Mouse (Mus musculus) stomach, embryonic 16.5 days (tissue): Measurements from ENCODE around the gene Hoxb3. TPM values are rescaled to one million over a fixed set of nuclear protein-coding genes. Genes with fewer than 3 reads are reported as not detected.
A peak's percentile ranks its signal among the peaks of the same experiment; 100 is the strongest.

ENCODE experiments used
- ATAC-seq: fragments of 200-750 bp; cut with Nextera tagmentation; 2 replicates; pipeline ENCODE4 v1.8.0; 2017; ENCODE audit warnings: moderate number of reproducible peaks, moderate TSS enrichment; ENCODE audit not compliant: insufficient read depth, low FRiP score
- H3K27ac ChIP-seq: fragments of 300-500 bp; sonication (generic); 2 replicates; pipeline ENCODE4 v1.5.1; 2014; ENCODE audit warnings: low read length
- H3K27me3 ChIP-seq: fragments of 300-500 bp; sonication (generic); 2 replicates; pipeline ENCODE4 v1.6.1; 2014; ENCODE audit warnings: low read length, control low read depth, mixed read lengths; ENCODE audit not compliant: control insufficient read depth, insufficient read depth
- H3K36me3 ChIP-seq: fragments of 300-500 bp; sonication (generic); 2 replicates; pipeline ENCODE4 v1.6.1; 2014; ENCODE audit warnings: low read length; ENCODE audit not compliant: control insufficient read depth, insufficient read depth
- H3K4me1 ChIP-seq: fragments of 300-500 bp; sonication (generic); 2 replicates; pipeline ENCODE4 v1.6.1; 2014; ENCODE audit warnings: low read length, control low read depth, mixed read lengths; ENCODE audit not compliant: control insufficient read depth, insufficient read depth
- H3K4me2 ChIP-seq: fragments of 300-500 bp; sonication (generic); 2 replicates; pipeline ENCODE4 v1.6.1; 2014; ENCODE audit warnings: low read depth, low read length, mixed read lengths
- H3K4me3 ChIP-seq: fragments of 300-500 bp; sonication (generic); replicated peaks from 2 replicates; pipeline ENCODE4 v1.5.1; 2014; ENCODE audit warnings: mild to moderate bottlenecking, low read length
- H3K9ac ChIP-seq: fragments of 300-500 bp; sonication (generic); 2 replicates; pipeline ENCODE4 v1.6.1; 2014; ENCODE audit warnings: low read length
- H3K9me3 ChIP-seq: fragments of 300-500 bp; sonication (generic); replicated peaks from 2 replicates; pipeline ENCODE4 v1.6.1; 2016; ENCODE audit warnings: low read length, control low read depth; ENCODE audit not compliant: control insufficient read depth
- WGBS: fragments of 180-500 bp; shearing (Covaris S2); extraction: QIAGEN DNeasy Blood & Tissue Kit; methylation state at CpG from one replicate; pipeline ENCODE4 v1.1.7; 2014; 5-methylcytosine and 5-hydroxymethylcytosine counted together
- polyA plus RNA-seq: library from polyadenylated mRNA; unstranded; fragments of >200 nt; fragmentation: Nextera tagmentation; extraction: Ambion mirVana; gene quantifications from 2 replicates; pipeline ENCODE4 v1.2.1, GENCODE M21; 2015

Gene Hoxb3
- polyA plus RNA-seq, 1 experiment from 2014 or later = 0.99 TPM

DNA sequence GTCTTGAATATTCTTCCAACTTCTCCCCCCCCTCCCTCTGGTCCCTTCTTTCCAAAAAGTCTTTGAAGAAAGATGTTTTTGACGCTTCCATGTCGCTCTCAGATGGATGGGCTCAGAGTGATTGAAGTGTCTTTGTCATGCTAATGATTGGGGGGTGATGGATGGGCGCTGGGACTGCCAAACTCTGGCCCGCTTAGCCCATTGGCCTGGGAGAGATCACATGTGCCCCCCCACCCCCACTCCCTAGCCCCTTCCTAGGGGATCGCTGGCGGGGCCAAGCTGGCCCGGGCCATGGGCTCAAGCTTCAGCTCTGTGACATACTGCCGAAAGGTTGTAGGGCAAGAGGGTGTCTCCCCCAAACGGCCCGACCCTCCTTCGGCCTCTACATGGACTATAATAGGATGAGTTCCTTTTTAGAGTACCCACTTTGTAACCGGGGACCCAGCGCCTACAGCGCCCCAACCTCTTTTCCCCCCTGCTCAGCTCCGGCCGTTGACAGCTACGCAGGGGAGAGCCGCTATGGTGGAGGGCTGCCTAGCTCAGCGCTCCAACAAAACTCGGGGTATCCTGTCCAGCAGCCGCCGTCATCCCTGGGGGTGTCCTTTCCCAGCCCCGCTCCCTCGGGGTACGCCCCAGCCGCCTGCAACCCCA, 42.4 kb downstream of the Hoxb3 start, which contains the start of gene Hoxb1:
Gene Hoxb1 (plus strand): TSS at position 312 of the 651 bp plus-strand sequence.
- Histone ChIP-seq H3K9ac (peak within 1 kb of the TSS; percentile 9; the same call in 1 of the 2 replicates), H3K27ac (no peak within 1 kb of the TSS), H3K9me3 (no peaks in the 10 kb centered on the region), H3K4me3 (peak within 1 kb of the TSS; percentile 22), H3K27me3 (peaks cover 28% of the 10 kb centered on the region; the same call in 1 of the 2 replicates), H3K4me1 (0 out of 2 replicates have a peak, but pooled peaks cover 5% of the 10 kb centered on the region), H3K36me3 (no peaks in the 10 kb centered on the region), H3K4me2 (peak within 1 kb of the TSS; percentile 10)
- no peak for ATAC-seq
- 28% methylated on average over 26 of the region's 26 CpGs for WGBS

GRCm38 (mm10) chr11:96366092-96367041, 43.2 kb downstream of the Hoxb3 start:
- Histone ChIP-seq H3K9me3 (no peaks in the 10 kb centered on the region), H3K27me3 (peaks cover 28% of the 10 kb centered on the region; the same call in 1 of the 2 replicates), H3K27ac (no peak overlapping the region), H3K4me2 (peak overlapping the region; percentile 10), H3K4me3 (peak overlapping the region; percentile 22), H3K36me3 (no peaks in the 10 kb centered on the region), H3K9ac (peak overlapping the region; percentile 9; the same call in 1 of the 2 replicates), H3K4me1 (0 out of 2 replicates have a peak, but pooled peaks cover 5% of the 10 kb centered on the region)
- 12% methylated on average over 47 of the region's 47 CpGs for WGBS
- peak; percentile 44; the same call in 1 of the 2 replicates for ATAC-seq

- Histone ChIP-seq H3K27ac (no peak overlapping the region), H3K4me3 (no peak overlapping the region), H3K4me2 (0 out of 2 replicates have a peak overlapping the region, but pooled peaks have one; percentile 10), H3K9ac (no peak overlapping the region), H3K27me3 (peaks cover 28% of the 10 kb centered on the region; the same call in 1 of the 2 replicates), H3K36me3 (no peaks in the 10 kb centered on the region), H3K4me1 (0 out of 2 replicates have a peak, but pooled peaks cover 5% of the 10 kb centered on the region), H3K9me3 (no peaks in the 10 kb centered on the region)
- ATAC-seq = no peak
- 62% methylated on average over 6 of the region's 6 CpGs for WGBS
Observed at GRCm38 (mm10) chr11:96367141-96367540, 44.0 kb downstream of the Hoxb3 start.

GRCm38 (mm10) chr11:96368686-96369085, 45.6 kb downstream of the Hoxb3 start:
- H3K4me3 ChIP-seq = no peak overlapping the region
- peaks cover 22% of the 10 kb centered on the region; the same call in 1 of the 2 replicates for H3K27me3 ChIP-seq
- H3K36me3 ChIP-seq = no peaks in the 10 kb centered on the region
- WGBS = 45% methylated on average over 5 of the region's 5 CpGs
- no peaks in the 10 kb centered on the region for H3K9me3 ChIP-seq
- ATAC-seq = no peak
- no peak overlapping the region for H3K4me2 ChIP-seq
- peaks cover 10% of the 10 kb centered on the region for H3K4me1 ChIP-seq
- no peak overlapping the region for H3K27ac ChIP-seq
- H3K9ac ChIP-seq = no peak overlapping the region

- Histone ChIP-seq H3K27ac (no peak overlapping the region), H3K4me3 (no peak overlapping the region), H3K4me1 (peaks cover 10% of the 10 kb centered on the region), H3K36me3 (no peaks in the 10 kb centered on the region), H3K27me3 (peaks cover 23% of the 10 kb centered on the region; the same call in 1 of the 2 replicates), H3K4me2 (no peak overlapping the region), H3K9ac (no peak overlapping the region), H3K9me3 (no peaks in the 10 kb centered on the region)
- WGBS = 51% methylated on average over 7 of the region's 7 CpGs
- no peak for ATAC-seq
Observed at GRCm38 (mm10) chr11:96369140-96369539, 46.0 kb downstream of the Hoxb3 start.

- no peak overlapping the region for H3K4me2 ChIP-seq
- no peak overlapping the region for H3K4me3 ChIP-seq
- H3K4me1 ChIP-seq = peaks cover 5% of the 10 kb centered on the region
- 53% methylated on average over 3 of the region's 3 CpGs for WGBS
- H3K27me3 ChIP-seq = peaks cover 18% of the 10 kb centered on the region; the same call in 1 of the 2 replicates
- no peak overlapping the region for H3K9ac ChIP-seq
- no peak for ATAC-seq
- H3K36me3 ChIP-seq = no peaks in the 10 kb centered on the region
- no peaks in the 10 kb centered on the region for H3K9me3 ChIP-seq
- H3K27ac ChIP-seq = no peak overlapping the region
Observed at GRCm38 (mm10) chr11:96371726-96372125, 48.6 kb downstream of the Hoxb3 start.

DNA sequence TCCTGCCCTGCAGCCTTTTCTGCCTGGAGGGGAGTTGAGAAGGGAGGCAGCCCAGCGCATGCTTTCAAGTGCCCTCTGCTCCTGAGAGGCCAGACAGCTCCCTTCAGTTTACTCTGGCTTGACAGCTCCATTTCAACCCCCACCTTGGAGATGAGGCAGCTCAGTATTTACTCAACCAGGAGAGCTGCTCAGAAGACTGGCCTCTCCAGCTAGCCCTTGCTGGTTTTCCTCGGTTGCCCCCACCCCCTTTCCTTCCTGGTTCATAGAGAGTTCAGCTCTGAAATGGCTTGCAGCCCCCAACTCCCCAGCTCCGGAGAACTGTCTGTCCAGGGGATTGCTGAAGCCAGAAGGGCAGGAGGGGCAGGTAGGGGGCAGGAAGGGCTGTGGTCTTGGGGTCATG, 49.4 kb downstream of the Hoxb3 start:
- peaks cover 18% of the 10 kb centered on the region; the same call in 1 of the 2 replicates for H3K27me3 ChIP-seq
- H3K27ac ChIP-seq = no peak overlapping the region
- peaks cover 5% of the 10 kb centered on the region for H3K4me1 ChIP-seq
- no peak for ATAC-seq
- no peaks in the 10 kb centered on the region for H3K36me3 ChIP-seq
- H3K4me2 ChIP-seq = no peak overlapping the region
- 15% methylated on average over 3 of the region's 3 CpGs for WGBS
- H3K9ac ChIP-seq = no peak overlapping the region
- no peaks in the 10 kb centered on the region for H3K9me3 ChIP-seq
- no peak overlapping the region for H3K4me3 ChIP-seq

GRCm38 (mm10) chr11:96374810-96375209, 51.7 kb downstream of the Hoxb3 start:
- Histone ChIP-seq H3K9ac (no peak overlapping the region), H3K36me3 (no peaks in the 10 kb centered on the region), H3K9me3 (no peaks in the 10 kb centered on the region), H3K4me3 (no peak overlapping the region), H3K4me2 (no peak overlapping the region), H3K27ac (no peak overlapping the region), H3K4me1 (peaks cover 5% of the 10 kb centered on the region), H3K27me3 (0 out of 2 replicates have a peak, but pooled peaks cover 4% of the 10 kb centered on the region)
- 50% methylated on average over 7 of the region's 7 CpGs for WGBS
- ATAC-seq = no peak
